Mouse (Mus musculus): ENCODE data around the gene Ptgfrn.

Gene Ptgfrn

DNA sequence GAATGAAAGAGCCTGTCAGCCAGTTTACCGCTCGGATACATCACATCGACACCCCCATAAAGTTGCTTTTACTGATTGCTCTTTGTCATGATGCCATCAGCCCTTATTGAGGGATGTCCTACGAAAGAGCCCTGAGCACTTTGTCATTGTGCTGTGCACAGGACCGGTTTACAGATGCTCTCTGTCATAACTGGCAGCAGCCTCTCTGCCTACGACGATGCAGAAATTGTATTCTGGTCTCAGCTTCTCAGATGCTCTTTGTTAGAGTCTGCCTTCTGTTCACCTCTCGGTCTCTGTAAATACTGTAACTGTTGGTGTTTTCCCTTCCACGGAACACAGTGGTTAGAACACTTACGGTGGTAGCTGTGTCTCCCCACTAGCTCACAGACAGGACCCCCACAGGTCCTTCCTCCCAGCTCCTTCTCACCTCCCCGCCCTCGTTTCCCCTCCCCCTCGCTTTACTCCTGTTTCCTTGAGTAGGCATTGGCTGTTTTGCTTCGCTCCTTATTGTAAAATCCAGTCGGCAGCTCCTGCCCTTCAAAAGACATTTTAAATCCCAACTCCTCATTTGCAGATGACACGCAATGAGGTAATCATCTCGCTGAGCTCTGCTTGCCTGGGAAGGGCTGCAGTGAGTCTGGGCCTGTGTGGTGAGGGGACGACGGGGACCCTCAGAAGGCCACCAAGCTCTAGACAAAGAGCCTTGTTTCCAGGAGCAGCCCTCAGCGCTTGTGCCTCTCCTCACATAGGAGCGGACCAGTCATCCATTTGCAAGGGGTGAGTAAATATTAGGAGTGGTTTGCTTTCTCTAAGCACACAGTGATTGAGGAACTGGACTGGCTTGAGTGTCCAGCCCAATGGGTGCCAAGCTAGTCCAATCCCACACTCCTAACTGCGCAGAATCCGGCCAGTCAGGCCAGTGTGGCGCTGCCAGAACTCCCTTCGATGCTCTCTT, 6.6 kb upstream of the Ptgfrn start:
- DNase-seq = no peak

DNA sequence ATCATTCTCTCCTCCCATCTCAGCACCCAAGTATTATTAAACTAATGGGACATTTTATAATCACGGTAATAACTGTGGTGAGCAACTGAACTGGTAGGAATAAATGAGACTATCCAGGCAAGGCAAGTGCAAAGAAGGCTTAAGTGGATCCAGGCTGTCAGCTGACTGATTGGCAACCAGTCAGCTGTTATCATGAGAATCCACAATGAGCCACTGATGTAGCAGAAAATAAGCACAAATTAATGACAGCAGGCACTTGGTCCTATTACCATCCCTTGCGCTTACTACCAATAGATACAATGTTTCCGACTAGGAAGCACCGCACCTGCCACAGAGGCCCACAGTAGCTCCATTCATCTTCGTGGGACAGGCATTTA, 2.4 kb upstream of the Ptgfrn start:
- no peak for DNase-seq

DNA sequence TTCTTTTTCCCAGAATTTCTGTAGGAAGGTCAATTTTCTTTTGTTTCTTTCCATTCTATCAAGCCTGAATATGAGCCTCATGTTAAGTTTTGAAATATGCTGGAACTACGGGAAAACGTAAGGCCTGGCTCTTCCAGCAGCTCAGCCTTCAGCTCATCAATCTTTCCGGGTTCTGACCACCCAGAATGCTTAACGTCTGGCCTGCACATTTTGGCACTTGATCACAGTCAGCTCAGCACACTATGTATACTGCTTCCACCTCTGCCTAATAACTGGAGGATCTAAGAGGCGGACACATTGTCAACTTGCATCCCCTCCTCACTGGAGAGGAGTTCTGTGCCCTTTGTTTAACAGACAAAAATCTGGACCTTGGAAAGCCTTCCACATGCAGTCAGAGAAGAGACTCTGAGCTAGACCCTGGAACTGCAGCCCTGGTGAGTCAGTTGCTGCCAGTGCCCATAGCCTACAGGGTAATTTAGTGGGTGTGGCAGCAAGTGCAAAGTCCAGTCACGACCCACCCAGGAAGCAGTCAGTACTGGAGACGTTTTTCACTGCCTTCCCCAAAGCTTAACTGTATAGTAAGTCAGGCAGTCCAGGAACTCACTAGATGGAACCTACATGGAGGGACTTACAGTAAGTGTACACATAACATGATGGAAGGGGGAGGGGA, 1.9 kb upstream of the Ptgfrn start:
- no peak for DNase-seq

DNA sequence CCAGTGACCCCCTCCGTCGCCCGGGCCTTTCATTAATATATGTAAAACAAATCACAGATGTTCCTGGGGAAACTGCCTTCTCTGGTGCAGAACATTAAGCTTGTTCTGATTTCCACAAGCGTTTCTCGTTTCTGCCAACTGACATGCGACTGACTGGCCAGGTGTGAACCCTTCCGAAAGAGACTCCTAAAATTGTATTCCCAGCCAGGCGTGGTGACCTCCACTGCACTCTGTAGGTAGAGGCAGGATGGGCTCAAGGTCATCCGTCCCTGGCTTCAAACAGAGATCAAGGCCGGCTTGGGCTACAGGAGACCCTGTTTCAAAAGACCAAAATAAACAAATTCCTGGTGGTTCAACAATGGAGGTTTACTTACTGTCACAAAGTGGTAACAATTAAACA, 1.2 kb upstream of the Ptgfrn start:
- DNase-seq = no peak

DNA sequence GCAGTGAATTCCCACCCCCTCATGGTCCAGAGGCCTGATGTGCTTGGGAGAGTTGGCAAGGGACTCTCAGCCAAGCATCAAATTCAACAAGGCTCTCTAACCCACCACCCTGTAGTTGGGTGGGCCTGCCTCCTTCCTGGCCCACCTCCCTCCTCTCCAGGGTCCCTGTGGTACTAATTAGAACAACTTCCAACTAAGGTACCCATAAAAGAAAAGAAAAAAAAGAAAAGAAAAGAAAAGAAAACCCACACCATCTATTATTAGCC, 693 bp upstream of the Ptgfrn start:
- DNase-seq = no peak

DNA sequence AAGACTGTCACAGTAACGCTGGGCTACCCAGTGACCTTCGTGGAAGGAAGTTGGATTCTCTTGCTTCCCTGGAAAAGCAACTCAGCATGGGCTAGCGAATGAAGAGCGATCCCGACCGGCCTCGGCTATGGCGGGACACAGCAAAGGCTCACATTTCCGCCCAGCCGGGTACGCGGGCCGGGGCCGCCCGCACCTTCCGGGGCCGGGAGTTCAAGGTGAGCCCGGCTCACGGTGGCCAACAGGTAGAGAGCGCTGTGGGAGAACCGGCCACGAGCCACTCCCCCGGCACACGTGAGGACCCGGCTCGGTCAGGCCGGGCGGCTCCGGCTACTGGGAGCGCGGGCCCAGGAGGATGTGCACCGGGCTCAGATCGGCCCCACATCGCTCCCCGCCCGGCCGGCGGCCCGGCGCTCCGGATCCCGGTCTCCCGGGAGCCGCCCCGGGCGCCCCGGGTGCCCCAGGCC, 488 bp downstream of the Ptgfrn start:
- peak in 1 of 2 experiments; percentile 43 for DNase-seq

DNA sequence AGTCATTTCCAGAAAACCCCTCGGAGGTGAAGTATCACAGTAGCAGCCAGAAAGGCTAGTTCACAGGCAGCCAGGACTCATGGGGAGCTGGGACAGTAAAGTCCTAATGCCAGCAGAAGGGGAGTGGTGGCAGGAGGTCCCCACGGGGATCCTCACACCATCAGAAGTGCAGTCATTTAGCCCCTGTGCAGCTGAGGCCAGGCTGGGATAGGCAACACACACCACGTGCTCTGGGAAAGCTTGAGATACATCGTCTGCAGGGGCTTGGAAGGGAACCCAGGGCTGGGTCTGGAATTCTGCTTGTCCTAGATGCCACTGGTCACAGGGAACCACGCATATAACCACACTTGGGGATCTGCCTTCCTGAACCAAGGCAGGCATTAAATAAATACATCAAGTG, 1.2 kb downstream of the Ptgfrn start:
- no peak for DNase-seq

DNA sequence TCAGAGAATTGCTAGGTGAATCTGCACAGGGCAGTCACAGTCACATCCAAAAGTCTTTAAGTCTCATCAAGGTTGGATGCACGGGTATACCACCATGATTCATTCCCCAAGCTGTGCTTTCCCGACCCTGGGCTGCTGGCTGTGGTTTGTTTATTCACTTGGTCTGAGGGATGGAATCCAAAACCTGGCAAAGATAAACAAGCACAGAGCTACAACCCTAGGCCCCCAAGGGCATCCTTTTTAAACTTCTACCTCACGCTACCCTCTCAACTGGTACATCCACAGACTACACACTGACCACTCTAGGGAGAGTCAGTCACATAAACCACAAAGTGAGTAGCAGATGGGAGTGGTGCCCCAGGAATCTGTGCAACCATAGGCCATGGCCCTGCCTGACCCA, 1.8 kb downstream of the Ptgfrn start:
- no peak for DNase-seq

DNA sequence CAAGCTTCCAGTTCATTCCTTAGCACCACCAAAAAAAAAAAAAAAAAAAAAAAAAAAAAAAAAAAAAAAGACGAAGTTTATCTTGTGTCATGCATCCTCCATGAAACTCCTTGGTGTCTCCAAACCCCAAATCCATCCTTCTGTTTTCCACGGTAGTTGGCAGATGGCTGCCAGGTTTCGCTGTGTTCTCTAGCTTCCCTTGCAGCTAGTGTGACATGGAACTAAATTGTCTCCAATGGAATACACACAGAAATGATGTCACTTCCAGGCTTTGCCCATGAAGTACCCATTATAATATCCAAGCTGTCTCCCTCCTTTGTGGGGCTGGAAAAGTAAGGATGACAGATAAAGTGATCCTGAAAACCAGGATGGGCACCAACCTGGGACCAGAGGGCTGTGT, 3.8 kb downstream of the Ptgfrn start:
- no peak for DNase-seq

DNA sequence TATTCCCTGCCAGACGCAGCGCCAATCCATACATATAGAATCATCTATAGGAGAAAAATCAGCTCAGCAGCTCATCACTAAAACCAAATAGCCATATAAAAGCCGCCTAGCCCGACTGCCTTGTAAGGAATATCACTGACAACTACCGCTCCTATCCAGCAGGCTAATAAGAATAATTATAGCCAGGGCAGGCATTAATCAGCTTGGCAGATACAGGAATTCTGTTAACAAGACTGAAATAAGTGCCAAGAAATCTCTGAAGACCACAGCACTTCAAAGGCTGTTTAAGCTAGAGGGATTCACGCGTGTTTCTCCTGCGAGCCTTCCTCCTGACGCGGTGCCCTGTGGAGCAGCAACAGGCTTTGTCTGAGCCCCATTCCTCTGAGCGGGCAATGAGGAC, 4.6 kb downstream of the Ptgfrn start:
- DNase-seq = no peak

DNA sequence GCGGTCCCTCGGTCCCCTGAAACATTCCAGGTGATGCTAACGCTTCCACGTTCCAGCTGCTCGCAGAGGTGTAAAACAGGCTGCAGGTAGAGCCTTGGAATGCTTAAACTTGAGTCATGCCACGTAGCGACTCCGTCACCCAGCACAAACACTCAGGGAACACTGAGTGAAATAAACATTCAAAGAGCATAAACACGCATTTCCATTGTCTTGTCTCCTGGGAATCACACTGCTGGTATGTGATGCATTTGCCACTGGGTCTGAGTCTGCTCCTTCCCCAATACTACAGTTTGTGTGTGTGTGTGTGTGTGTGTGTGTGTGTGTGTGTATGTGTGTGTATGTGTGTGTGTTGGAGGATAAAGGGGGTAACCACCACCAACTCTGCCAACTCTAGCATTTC, 5.2 kb downstream of the Ptgfrn start:
- no peak for DNase-seq

DNA sequence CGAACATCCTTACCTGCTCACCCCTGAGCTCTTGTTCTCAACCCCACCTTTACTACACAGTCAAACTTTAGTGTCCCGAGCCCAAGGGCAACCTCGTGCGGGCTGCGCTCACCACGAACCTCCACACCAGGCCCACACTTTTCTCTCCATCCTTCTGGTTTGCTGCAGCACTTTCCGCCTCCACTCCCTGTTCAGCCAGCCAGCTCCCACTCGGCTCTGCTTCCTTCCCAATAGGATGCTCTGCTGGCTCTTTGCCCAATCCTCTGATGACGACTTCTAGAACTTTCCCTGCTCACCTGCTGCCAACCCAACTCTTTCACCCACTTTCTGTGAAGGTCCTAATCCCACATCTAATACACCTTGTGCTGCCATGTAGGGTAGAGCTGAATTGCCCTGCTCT, 6.3 kb downstream of the Ptgfrn start:
- DNase-seq = no peak

DNA sequence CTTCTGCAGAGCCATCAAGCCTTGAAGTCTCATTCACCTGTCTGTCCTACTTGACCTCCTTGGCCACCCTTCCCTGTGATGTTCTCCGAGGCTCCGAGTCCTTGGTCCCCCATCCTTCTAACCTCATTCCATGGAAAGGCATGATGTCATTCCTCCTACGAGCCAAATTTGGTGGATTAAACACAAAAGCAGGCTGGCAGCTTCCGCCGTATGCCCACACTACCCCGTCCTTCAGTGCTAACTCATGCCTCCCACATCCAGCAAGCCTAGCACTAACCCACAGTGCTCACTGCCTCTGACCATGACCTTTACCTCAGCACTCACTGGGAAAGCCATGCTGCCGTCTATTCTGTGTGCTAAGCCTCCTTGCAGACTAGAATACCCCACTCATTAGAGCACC, 8.0 kb downstream of the Ptgfrn start:
- peak in 1 of 2 experiments; percentile 56 for DNase-seq

DNA sequence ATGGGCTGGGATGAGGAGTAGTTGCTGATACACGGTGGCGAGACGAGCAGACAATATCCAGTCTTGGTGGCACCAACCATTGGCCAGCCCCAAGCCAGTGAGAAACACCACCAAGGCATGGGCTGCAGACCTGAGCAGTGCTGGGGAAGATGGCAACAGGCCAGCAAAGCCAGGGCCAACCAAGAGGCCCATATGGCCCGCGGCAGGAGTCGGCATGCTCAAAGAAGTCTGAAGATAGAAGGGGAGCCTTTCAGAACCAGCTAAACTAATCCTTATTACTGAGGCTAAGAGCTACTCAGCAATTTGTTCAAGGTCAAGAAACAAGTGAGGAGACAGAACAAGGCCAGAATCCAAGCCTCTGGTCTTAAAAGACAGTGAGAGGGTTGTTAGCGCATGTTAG, 8.9 kb downstream of the Ptgfrn start:
- DNase-seq = peak; percentile 75 to 81

DNA sequence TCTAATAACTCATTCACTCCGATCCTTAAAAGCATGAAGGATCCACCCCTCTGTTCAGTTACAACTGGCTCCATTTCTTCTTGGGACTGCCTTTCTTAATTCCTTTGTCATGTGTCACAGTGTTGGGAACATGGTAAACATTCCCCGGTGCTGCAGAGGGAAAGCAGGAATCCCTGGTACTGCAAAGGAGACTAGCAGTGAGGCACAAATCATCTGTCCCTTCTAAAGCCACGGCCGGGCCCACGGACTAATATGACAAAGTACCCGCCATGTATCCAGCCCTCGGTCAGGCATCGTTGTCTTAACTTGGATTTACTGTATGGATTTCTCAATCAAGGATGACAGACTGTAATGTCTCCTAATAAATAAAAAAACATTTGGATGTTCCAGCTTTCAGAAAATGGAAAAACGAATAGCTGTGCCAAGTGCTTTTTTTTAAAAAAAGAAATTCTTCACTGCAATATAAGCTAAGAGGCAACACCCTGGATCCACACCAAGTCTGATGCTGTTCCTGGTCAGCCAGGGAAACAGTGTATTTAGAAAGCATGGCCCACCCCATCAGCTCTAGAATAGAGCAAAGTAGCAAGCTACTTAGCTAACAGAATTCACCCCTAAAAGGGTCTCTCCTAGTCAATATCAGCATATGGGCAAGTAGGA, 10.2 kb downstream of the Ptgfrn start:
- no peak for DNase-seq

DNA sequence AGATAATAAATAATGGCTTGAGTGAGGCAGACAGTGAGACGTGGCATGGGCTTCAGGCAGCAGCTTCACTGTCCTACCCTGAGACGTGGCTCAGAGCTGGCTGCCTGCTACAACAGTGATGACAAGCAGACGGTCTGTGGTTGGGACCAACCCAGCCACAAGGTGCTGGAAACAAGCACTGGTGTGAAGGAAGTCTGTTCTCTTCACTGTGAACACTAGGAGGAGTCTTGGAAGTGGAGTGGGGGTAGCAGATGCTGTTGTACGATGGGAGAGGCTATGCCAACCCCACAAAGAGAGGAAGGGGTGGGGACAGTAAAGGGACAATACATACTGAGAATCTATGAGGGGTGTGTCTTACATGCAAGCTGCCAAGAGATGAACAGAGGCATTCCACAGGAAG, 12.0 kb downstream of the Ptgfrn start:
- peak; percentile 58 to 71 for DNase-seq

DNA sequence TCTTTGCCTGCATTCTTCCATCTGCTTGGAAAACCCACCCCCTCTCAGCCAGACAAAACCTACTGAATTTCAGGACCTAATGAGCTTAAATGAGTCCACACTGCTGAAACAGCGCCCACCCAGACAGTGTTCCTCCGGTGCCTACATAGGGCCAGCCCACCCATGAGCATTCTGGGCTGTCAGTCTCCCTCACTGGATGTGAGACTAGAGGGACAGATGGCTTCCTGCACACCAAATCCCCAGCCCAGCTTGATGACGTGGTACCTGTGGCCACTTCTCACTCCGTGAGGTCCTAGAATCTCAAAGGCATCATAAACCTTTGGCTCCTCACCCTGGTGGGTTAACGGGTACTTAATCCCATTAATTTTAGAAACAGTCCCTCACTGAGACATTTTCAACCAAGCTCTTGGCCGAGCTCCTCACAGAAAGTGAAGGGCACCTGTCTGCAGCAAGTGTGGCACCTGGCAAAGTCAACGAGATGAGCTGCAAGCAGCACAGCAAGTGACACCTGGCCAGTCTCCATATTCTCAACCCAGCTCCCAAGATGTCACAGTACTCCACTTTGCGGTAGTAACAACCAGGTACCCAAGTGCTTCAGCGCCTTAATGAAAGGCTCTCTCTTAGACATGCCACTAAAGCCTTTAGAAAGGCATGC, 12.8 kb downstream of the Ptgfrn start:
- DNase-seq = peak; percentile 42 to 43

DNA sequence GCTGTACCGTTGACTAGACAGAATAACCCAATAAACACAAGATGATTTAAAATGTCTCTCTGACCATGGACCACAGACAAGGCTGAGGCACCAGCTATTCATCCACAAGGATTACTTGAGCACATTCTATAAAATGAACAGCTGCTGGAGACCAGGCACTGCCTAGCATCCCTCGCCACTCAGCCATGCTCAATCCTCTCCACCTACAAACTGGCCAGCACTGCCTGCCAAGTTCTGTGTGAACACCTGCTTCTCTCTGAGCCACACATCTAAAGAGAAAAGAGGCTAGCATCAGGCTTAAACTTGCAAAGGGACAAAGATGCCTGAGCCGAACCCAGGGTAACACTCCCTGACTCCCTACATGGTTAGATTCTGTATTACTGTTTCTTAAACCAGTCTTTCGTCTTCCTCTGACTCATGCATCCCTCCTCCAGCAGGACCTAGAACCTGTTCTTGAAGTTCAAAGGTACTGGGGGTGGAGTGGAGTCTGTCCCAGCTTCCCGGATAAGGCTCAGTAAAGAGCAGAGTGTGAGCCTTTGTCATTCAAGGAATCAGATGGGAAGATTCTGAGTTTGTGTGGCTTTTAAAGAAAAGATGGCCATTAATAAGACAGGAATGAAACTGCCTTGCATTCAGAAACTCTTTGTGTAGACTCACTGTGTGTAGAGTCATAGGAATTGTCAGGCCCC, 14.2 kb downstream of the Ptgfrn start:
- peak; percentile 51 to 58 for DNase-seq

DNA sequence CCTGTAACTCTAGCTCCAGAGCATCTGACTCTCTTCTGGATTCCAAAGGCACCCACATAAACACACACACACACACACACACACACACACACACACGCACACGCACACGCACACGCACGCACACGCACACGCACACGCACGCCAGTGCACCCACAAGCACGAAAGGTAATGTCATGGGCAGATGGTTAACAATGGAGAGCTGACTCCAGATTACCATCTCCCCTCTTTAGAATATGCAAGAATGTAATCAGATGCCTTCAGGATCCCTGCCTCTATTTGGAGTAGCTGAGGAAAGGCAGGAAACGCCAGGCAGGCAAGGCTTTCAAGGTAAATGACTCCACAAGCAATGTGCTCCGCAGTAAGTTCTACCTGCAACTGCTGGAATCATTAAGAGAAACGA, 17.9 kb downstream of the Ptgfrn start:
- DNase-seq = no peak

DNA sequence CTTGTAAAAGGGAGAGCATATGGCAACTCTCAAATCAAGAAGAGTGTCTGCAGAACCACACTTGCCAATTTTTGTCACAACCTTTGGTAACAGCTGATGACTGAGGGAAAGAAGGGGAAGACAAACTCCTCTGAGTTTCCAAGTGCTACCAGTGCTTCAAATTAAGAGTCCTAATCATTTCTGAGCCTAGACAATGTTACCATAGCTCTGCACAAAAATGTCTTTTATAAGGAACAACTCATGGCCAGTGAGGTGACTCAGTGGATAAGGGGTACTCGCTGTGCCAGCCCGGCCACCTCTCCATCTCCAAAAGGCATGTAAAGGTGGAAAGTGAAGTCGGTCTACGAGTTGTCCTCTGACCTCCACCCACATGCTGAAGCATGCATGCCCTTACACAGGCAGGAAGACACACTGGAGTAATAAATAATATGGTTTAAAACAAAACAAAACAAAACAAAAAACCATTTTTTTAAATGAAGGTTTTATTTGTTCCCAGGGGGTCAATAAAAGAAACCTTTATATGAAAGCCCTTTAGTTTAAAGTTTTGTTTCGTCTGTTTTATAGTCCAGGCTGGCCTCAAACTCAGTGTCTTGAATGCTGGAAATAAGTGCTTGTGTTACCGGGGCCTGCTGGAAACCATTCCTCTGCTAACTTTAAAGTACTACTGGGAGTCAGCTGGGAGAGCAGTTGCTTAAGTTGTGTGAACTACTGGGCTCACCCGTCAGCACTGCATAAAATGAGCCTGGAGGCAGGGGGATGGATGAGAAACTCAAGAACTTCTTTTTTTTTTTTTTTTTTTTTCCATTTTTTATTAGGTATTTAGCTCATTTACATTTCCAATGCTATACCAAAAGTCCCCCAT, 23.3 kb downstream of the Ptgfrn start:
- DNase-seq = no peak

DNA sequence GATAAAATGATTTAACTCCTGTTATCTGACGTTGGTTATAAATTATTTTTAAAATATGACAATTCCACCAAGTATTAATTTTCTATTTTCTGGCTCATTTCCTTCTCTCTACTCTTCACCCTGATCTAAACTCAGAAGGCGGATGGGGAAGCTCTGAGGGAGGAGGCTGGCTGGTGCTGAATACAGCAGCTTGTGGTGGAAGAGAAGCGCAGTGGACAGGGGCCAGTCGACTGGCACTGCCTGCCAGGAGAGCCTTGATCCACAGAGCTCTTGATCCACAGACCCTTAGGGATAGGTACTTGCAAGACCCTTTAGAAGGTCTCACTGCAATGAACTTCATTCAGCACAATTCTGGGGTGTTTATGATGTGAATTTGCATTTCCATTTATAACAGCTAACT, 29.2 kb downstream of the Ptgfrn start:
- peak in 1 of 2 experiments; percentile 34 for DNase-seq

DNA sequence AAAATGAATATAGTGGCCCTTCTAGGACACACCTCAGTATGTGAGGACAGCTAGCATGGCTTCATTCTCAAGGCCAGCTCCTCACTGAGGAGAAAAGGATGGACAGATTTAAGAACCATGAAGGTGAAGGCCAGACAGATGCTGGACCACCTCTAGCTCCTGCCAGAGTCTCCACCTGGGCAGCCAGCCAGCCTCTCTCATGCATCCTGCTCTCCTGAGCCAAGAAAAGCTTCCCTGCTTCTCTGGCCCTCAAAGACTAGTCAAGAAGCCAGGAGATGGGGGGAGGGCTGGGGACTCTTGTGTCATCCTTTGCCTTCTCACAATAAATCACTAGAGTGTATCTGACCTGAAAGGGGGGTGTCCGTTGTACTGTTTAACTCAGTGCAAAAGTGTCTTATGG, 31.7 kb downstream of the Ptgfrn start:
- DNase-seq = peak; percentile 67 to 82
